Comparison of ENCODE assay signal across 16 mouse cellular contexts in the genomic region with DNA sequence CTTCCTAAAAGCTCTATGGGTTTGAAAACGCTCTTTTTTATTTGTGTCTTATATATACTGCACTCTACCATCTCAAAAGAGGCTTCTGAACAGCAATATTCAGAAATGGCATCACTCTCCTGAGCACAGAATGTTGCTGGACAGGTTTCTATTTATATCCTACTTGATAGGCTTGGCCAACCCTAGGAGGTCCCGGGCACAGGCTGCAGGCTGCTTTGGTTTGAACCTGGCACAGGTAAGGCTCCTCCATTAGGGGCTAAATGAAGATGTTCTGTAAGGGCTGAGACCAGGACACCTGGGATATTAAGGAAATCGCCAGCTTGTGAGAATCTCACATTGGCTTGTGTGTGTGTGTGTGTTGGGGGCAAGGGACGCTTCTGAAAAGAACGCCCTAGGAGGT. TPM values are rescaled to one million over a fixed set of nuclear protein-coding genes. Genes with fewer than 3 reads are reported as not detected.
A peak's percentile ranks its signal among the peaks of the same experiment; 100 is the strongest.
DNase-seq lines count a peak whose midpoint lies in the region; ATAC-seq and TF ChIP-seq lines count a peak whose summit lies in the region.
"Had no signal": no experiment of that assay in that cellular context is flagged by ENCODE, and none has a peak within 500 bp of the region (broad histone marks: within the 10 kb centered on the region; RNA-seq: fewer than 3 reads in every experiment).

No protein-coding gene starts in this region.

- TF ChIP-seq CTCF in intestine, postnatal 0 days (IDR thresholded peaks at IDR 0.05; ENCODE audit: low read depth), result no peak
- TF ChIP-seq CTCF in kidney, postnatal 0 days (IDR thresholded peaks at IDR 0.05; ENCODE audit: low read depth), result no peak

- no peaks in the 10 kb centered on the region for H3K4me1 ChIP-seq in intestine, embryonic 15.5 days (replicated peaks)
- no peaks in the 10 kb centered on the region for H3K4me1 ChIP-seq in intestine, postnatal 0 days (replicated peaks; ENCODE audit: control insufficient read depth, insufficient read depth, low read length)
- H3K4me1 ChIP-seq in kidney, postnatal 0 days (replicated peaks; ENCODE audit: insufficient read depth, low read length), result 0 out of 2 replicates have a peak, but pooled peaks cover 11% of the 10 kb centered on the region
- no peaks in the 10 kb centered on the region for H3K4me1 ChIP-seq in stomach, embryonic 15.5 days
- H3K4me1 ChIP-seq: megakaryocyte, embryonic 14.5 days had no signal

- no peak overlapping the region for H3K9ac ChIP-seq in intestine, embryonic 15.5 days
- no peak overlapping the region for H3K9ac ChIP-seq in intestine, postnatal 0 days (ENCODE audit: low read depth, low read length)
- no peak overlapping the region for H3K9ac ChIP-seq in kidney, postnatal 0 days (ENCODE audit: low read depth, low read length)
- no peak overlapping the region for H3K9ac ChIP-seq in stomach, embryonic 15.5 days
- H3K9ac ChIP-seq: forebrain, postnatal 0 days; hindbrain, embryonic 14.5 days had no signal

- ATAC-seq in intestine, embryonic 15.5 days, result peak; percentile 86
- ATAC-seq in intestine, postnatal 0 days, result no peak
- ATAC-seq in kidney, postnatal 0 days (replicated peaks; ENCODE audit: low FRiP score, low read depth), result no peak; the same call in 1 of the 2 replicates
- peak; percentile 68; the same call in 1 of the 2 replicates for ATAC-seq in stomach, embryonic 15.5 days (ENCODE audit: insufficient read depth, low FRiP score, low read depth)
- ATAC-seq: forebrain, postnatal 0 days had no signal

- no peaks in the 10 kb centered on the region for H3K36me3 ChIP-seq in intestine, embryonic 15.5 days
- H3K36me3 ChIP-seq in intestine, postnatal 0 days (ENCODE audit: control insufficient read depth, insufficient read depth), result no peaks in the 10 kb centered on the region
- no peaks in the 10 kb centered on the region for H3K36me3 ChIP-seq in kidney, postnatal 0 days (ENCODE audit: insufficient read depth, low read length)
- no peaks in the 10 kb centered on the region for H3K36me3 ChIP-seq in stomach, embryonic 15.5 days

- no peak overlapping the region for H3K4me3 ChIP-seq in intestine, embryonic 15.5 days (replicated peaks)
- H3K4me3 ChIP-seq in intestine, postnatal 0 days (ENCODE audit: low read depth, low read length), result no peak overlapping the region
- H3K4me3 ChIP-seq in kidney, postnatal 0 days (replicated peaks; ENCODE audit: low read depth, low read length), result no peak overlapping the region
- H3K4me3 ChIP-seq in stomach, embryonic 15.5 days (replicated peaks), result no peak overlapping the region
- H3K4me3 ChIP-seq: megakaryocyte, embryonic 14.5 days had no signal

- DNase-seq in cerebellum, postnatal 10 days, result peak; percentile 59 to 67
- DNase-seq in cerebellum, adult 9-11 months, result no peak
- peak; percentile 38 for DNase-seq in kidney, postnatal 0 days (ENCODE audit: low spot score)
- no peak for DNase-seq in thymus, adult 18-20 months
- no peak for DNase-seq in left cerebral cortex, adult 11 months (ENCODE audit: low spot score)
- DNase-seq: adrenal gland, adult 2 months; forebrain, postnatal 0 days; gastrocnemius, postnatal 36 days; right cerebral cortex, postnatal 14 days; thymus, postnatal 4 days had no signal

- 78% methylated on average over 5 of the region's 5 CpGs for WGBS in intestine, embryonic 15.5 days
- WGBS in intestine, postnatal 0 days, result 70% methylated on average over 5 of the region's 5 CpGs
- 74% methylated on average over 5 of the region's 5 CpGs for WGBS in kidney, postnatal 0 days
- 63% methylated on average over 5 of the region's 5 CpGs for WGBS in stomach, embryonic 15.5 days

- H3K27ac ChIP-seq in intestine, embryonic 15.5 days, result no peak overlapping the region
- H3K27ac ChIP-seq in intestine, postnatal 0 days (ENCODE audit: low read depth, low read length), result no peak overlapping the region
- peak overlapping the region; percentile 69 for H3K27ac ChIP-seq in kidney, postnatal 0 days
- peak overlapping the region; percentile 2; the same call in 1 of the 2 replicates for H3K27ac ChIP-seq in stomach, embryonic 15.5 days
- H3K27ac ChIP-seq: hindbrain, embryonic 14.5 days had no signal

- H3K27me3 ChIP-seq in intestine, embryonic 15.5 days (replicated peaks), result no peaks in the 10 kb centered on the region
- no peaks in the 10 kb centered on the region for H3K27me3 ChIP-seq in intestine, postnatal 0 days (replicated peaks; ENCODE audit: control insufficient read depth, insufficient read depth, low read length)
- H3K27me3 ChIP-seq in kidney, postnatal 0 days (ENCODE audit: insufficient read depth, low read length), result no peaks in the 10 kb centered on the region
- no peaks in the 10 kb centered on the region for H3K27me3 ChIP-seq in stomach, embryonic 15.5 days (replicated peaks)

- no peaks in the 10 kb centered on the region for H3K9me3 ChIP-seq in intestine, embryonic 15.5 days
- H3K9me3 ChIP-seq in intestine, postnatal 0 days (ENCODE audit: control insufficient read depth), result no peaks in the 10 kb centered on the region
- no peaks in the 10 kb centered on the region for H3K9me3 ChIP-seq in kidney, postnatal 0 days (replicated peaks; ENCODE audit: low read length)
- H3K9me3 ChIP-seq in stomach, embryonic 15.5 days, result no peaks in the 10 kb centered on the region
- H3K9me3 ChIP-seq: megakaryocyte, embryonic 14.5 days had no signal

- H3K4me2 ChIP-seq in intestine, embryonic 15.5 days (replicated peaks), result no peak overlapping the region
- H3K4me2 ChIP-seq in intestine, postnatal 0 days (replicated peaks; ENCODE audit: low read depth), result no peak overlapping the region
- H3K4me2 ChIP-seq in kidney, postnatal 0 days (ENCODE audit: low read length), result no peak overlapping the region
- no peak overlapping the region for H3K4me2 ChIP-seq in stomach, embryonic 15.5 days
- H3K4me2 ChIP-seq: hindbrain, embryonic 14.5 days; liver, embryonic 11.5 days had no signal

RNA-seq across cellular contexts. Expression of a gene that starts 30.9 kb away (rescaled TPM):
- polyA plus RNA-seq in intestine, embryonic 15.5 days (2015; fragmentation: Nextera tagmentation; extraction: Ambion mirVana), result 0.13 and 0.21 TPM in 2 replicates
- not detected in 2 replicates for polyA plus RNA-seq in intestine, postnatal 0 days (2015; fragmentation: Nextera tagmentation; extraction: Ambion mirVana)
- polyA plus RNA-seq in kidney, postnatal 0 days (2015; fragmentation: Nextera tagmentation; extraction: Ambion mirVana), result 1.3 and 1.4 TPM in 2 replicates
- polyA plus RNA-seq in stomach, embryonic 15.5 days (2015; fragmentation: Nextera tagmentation; extraction: Ambion mirVana), result 0.28 and 0.37 TPM in 2 replicates
- polyA plus RNA-seq: liver, embryonic 11.5 days had no signal

Comparison
In these comparisons a context has a peak if more than half of its experiments do, and no peak if none do; other contexts are left out.
1. DNase-seq: peak in cerebellum, postnatal 10 days (2 of 2) and kidney, postnatal 0 days (single experiment); none in cerebellum, adult 9-11 months (single experiment), thymus, adult 18-20 months (0 of 2) and left cerebral cortex, adult 11 months (single experiment).
2. ATAC-seq: peak in intestine, embryonic 15.5 days (single experiment) and stomach, embryonic 15.5 days (single experiment); none in intestine, postnatal 0 days (single experiment) and kidney, postnatal 0 days (single experiment).
3. H3K27ac ChIP-seq: peak in kidney, postnatal 0 days (single experiment) and stomach, embryonic 15.5 days (single experiment); none in intestine, embryonic 15.5 days (single experiment) and intestine, postnatal 0 days (single experiment).